Mouse (Mus musculus) midbrain, embryonic 11.5 days (tissue): ENCODE measurements at regions not wholly inside any gene's neighbourhood (a gene's known extent, or its start where the extent isn't known, plus 50 kb on each side); places are given as distances from the start of the nearest gene placed in this dataset.
A peak's percentile ranks its signal among the peaks of the same experiment; 100 is the strongest.

ENCODE experiments used
- ATAC-seq: fragments of 200-750 bp; cut with Nextera tagmentation; 2 replicates; pipeline ENCODE4 v1.8.0; 2017; ENCODE audit warnings: moderate TSS enrichment, moderate library complexity; ENCODE audit not compliant: low FRiP score
- DNase-seq: peaks from one replicate; pipeline ENCODE4 v3.0.0; 2015; ENCODE audit warnings: low spot score; ENCODE audit errors: missing footprints
- H3K27ac ChIP-seq: fragments of 300-500 bp; sonication (generic); 2 replicates; pipeline ENCODE4 v1.5.1; 2014; ENCODE audit warnings: low read depth, low read length
- H3K27me3 ChIP-seq: fragments of 300-500 bp; sonication (generic); 2 replicates; pipeline ENCODE4 v1.6.1; 2014; ENCODE audit warnings: mild to moderate bottlenecking, low read length, moderate library complexity, mixed read lengths; ENCODE audit not compliant: control insufficient read depth, insufficient read depth
- H3K36me3 ChIP-seq: fragments of 300-500 bp; sonication (generic); 2 replicates; pipeline ENCODE4 v1.6.1; 2014; ENCODE audit warnings: mild to moderate bottlenecking, low read length, moderate library complexity, mixed read lengths; ENCODE audit not compliant: control insufficient read depth, insufficient read depth
- H3K4me1 ChIP-seq: fragments of 300-500 bp; sonication (generic); 2 replicates; pipeline ENCODE4 v1.6.1; 2014; ENCODE audit warnings: low read length; ENCODE audit not compliant: control insufficient read depth, insufficient read depth
- H3K4me2 ChIP-seq: fragments of 300-500 bp; sonication (generic); 2 replicates; pipeline ENCODE4 v1.6.1; 2014; ENCODE audit warnings: mild to moderate bottlenecking, moderate library complexity
- H3K4me3 ChIP-seq: fragments of 300-500 bp; sonication (generic); 2 replicates; pipeline ENCODE4 v1.5.1; 2014; ENCODE audit warnings: low read depth, low read length
- H3K9ac ChIP-seq: fragments of 300-500 bp; sonication (generic); 2 replicates; pipeline ENCODE4 v1.6.1; 2014; ENCODE audit warnings: low read length
- H3K9me3 ChIP-seq: fragments of 300-500 bp; sonication (generic); 2 replicates; pipeline ENCODE4 v1.6.1; 2016; ENCODE audit warnings: low read length; ENCODE audit not compliant: control insufficient read depth
- WGBS: fragments of 180-500 bp; shearing (Covaris S2); extraction: QIAGEN DNeasy Blood & Tissue Kit; methylation state at CpG from one replicate; pipeline ENCODE4 v1.1.7; 2014; 5-methylcytosine and 5-hydroxymethylcytosine counted together

GRCm38 (mm10) chr17:52220422-52220821 lies 382.1 kb upstream of the Kcnh8 start:
- H3K27ac ChIP-seq, result no peak overlapping the region
- no peak overlapping the region for H3K9ac ChIP-seq
- ATAC-seq, result no peak
- no peak for DNase-seq
- no peak overlapping the region for H3K4me3 ChIP-seq
- no peaks in the 10 kb centered on the region for H3K4me1 ChIP-seq
- no peaks in the 10 kb centered on the region for H3K36me3 ChIP-seq
- 86% methylated on average over 3 of the region's 3 CpGs for WGBS
- no peaks in the 10 kb centered on the region for H3K9me3 ChIP-seq
- H3K4me2 ChIP-seq, result no peak overlapping the region
- no peaks in the 10 kb centered on the region for H3K27me3 ChIP-seq

- ATAC-seq (no peak), DNase-seq (no peak)
- Histone ChIP-seq H3K4me2 (no peak overlapping the region), H3K36me3 (no peaks in the 10 kb centered on the region), H3K9me3 (no peaks in the 10 kb centered on the region), H3K4me3 (no peak overlapping the region), H3K9ac (no peak overlapping the region), H3K27ac (no peak overlapping the region), H3K27me3 (no peaks in the 10 kb centered on the region), H3K4me1 (no peaks in the 10 kb centered on the region)
These were observed 384.3 kb upstream of the Satb1 start for GRCm38 (mm10) chr17:52217411-52217810.

GRCm38 (mm10) chr17:52212944-52213343 lies 379.9 kb upstream of the Satb1 start:
- Histone ChIP-seq H3K9ac (no peak overlapping the region), H3K27me3 (no peaks in the 10 kb centered on the region), H3K4me2 (no peak overlapping the region), H3K4me1 (no peaks in the 10 kb centered on the region), H3K36me3 (no peaks in the 10 kb centered on the region), H3K9me3 (no peaks in the 10 kb centered on the region), H3K27ac (no peak overlapping the region), H3K4me3 (no peak overlapping the region)
- ATAC-seq (no peak), DNase-seq (no peak)
- WGBS, result 77% methylated on average over 2 of the region's 2 CpGs

GRCm38 (mm10) chr17:52210483-52210882 lies 377.4 kb upstream of the Satb1 start:
- WGBS, result 88% methylated on average over 6 of the region's 6 CpGs

GRCm38 (mm10) chr17:52197731-52198130 lies 364.6 kb upstream of the Satb1 start:
- no peaks in the 10 kb centered on the region for H3K27me3 ChIP-seq
- H3K4me2 ChIP-seq, result no peak overlapping the region
- 91% methylated on average over 4 of the region's 4 CpGs for WGBS
- H3K36me3 ChIP-seq, result no peaks in the 10 kb centered on the region
- H3K4me1 ChIP-seq, result no peaks in the 10 kb centered on the region
- no peaks in the 10 kb centered on the region for H3K9me3 ChIP-seq
- no peak for DNase-seq
- no peak overlapping the region for H3K4me3 ChIP-seq
- no peak overlapping the region for H3K9ac ChIP-seq
- H3K27ac ChIP-seq, result no peak overlapping the region
- no peak for ATAC-seq

More at GRCm38 (mm10) chr17:52210483-52210882, 377.4 kb upstream of the Satb1 start:
- no peak overlapping the region for H3K4me2 ChIP-seq
- no peak overlapping the region for H3K4me3 ChIP-seq
- no peak overlapping the region for H3K27ac ChIP-seq
- ATAC-seq (no peak), DNase-seq (no peak)
- H3K36me3 ChIP-seq, result no peaks in the 10 kb centered on the region
- no peaks in the 10 kb centered on the region for H3K9me3 ChIP-seq
- H3K9ac ChIP-seq, result no peak overlapping the region
- no peaks in the 10 kb centered on the region for H3K27me3 ChIP-seq
- H3K4me1 ChIP-seq, result no peaks in the 10 kb centered on the region

GRCm38 (mm10) chr17:52196811-52197210 lies 363.7 kb upstream of the Satb1 start:
- ATAC-seq, result no peak
- no peaks in the 10 kb centered on the region for H3K4me1 ChIP-seq
- no peaks in the 10 kb centered on the region for H3K27me3 ChIP-seq
- H3K27ac ChIP-seq, result no peak overlapping the region
- no peaks in the 10 kb centered on the region for H3K36me3 ChIP-seq
- no peaks in the 10 kb centered on the region for H3K9me3 ChIP-seq
- no peak overlapping the region for H3K9ac ChIP-seq
- 88% methylated on average over 5 of the region's 5 CpGs for WGBS
- no peak overlapping the region for H3K4me2 ChIP-seq
- no peak for DNase-seq
- H3K4me3 ChIP-seq, result no peak overlapping the region

- ATAC-seq (no peak), DNase-seq (no peak)
- no peak overlapping the region for H3K9ac ChIP-seq
- no peaks in the 10 kb centered on the region for H3K4me1 ChIP-seq
- 95% methylated on average over 5 of the region's 5 CpGs for WGBS
- no peaks in the 10 kb centered on the region for H3K36me3 ChIP-seq
- H3K9me3 ChIP-seq, result no peaks in the 10 kb centered on the region
- no peak overlapping the region for H3K27ac ChIP-seq
- no peak overlapping the region for H3K4me3 ChIP-seq
- H3K4me2 ChIP-seq, result no peak overlapping the region
- H3K27me3 ChIP-seq, result no peaks in the 10 kb centered on the region
These were observed 362.7 kb upstream of the Satb1 start for GRCm38 (mm10) chr17:52195804-52196203.

- WGBS, result 90% methylated on average over 6 of the region's 6 CpGs
- Histone ChIP-seq H3K27ac (no peak overlapping the region), H3K4me1 (no peaks in the 10 kb centered on the region), H3K4me3 (no peak overlapping the region), H3K9ac (no peak overlapping the region), H3K4me2 (no peak overlapping the region), H3K36me3 (no peaks in the 10 kb centered on the region), H3K27me3 (no peaks in the 10 kb centered on the region), H3K9me3 (no peaks in the 10 kb centered on the region)
- ATAC-seq (no peak), DNase-seq (no peak)
These were observed 358.1 kb upstream of the Satb1 start for GRCm38 (mm10) chr17:52191064-52191682.

- no peak overlapping the region for H3K4me3 ChIP-seq
- no peaks in the 10 kb centered on the region for H3K27me3 ChIP-seq
- peak; percentile 70; the same call in 1 of the 2 replicates for ATAC-seq
- H3K36me3 ChIP-seq, result no peaks in the 10 kb centered on the region
- H3K4me2 ChIP-seq, result no peak overlapping the region
- WGBS, result 42% methylated on average over 3 of the region's 3 CpGs
- H3K9ac ChIP-seq, result no peak overlapping the region
- H3K27ac ChIP-seq, result no peak overlapping the region
- no peaks in the 10 kb centered on the region for H3K9me3 ChIP-seq
- H3K4me1 ChIP-seq, result no peaks in the 10 kb centered on the region
- DNase-seq, result no peak
These were observed 349.6 kb upstream of the Satb1 start for GRCm38 (mm10) chr17:52182706-52183105.
